9 mouse cellular contexts compared by ENCODE assay signal in genomic region chr2:173023371-173023851, GRCm38 (mm10). TPM values are rescaled to one million over a fixed set of nuclear protein-coding genes. Genes with fewer than 3 reads are reported as not detected.
DNase-seq lines count a peak whose midpoint lies in the region; ATAC-seq and TF ChIP-seq lines count a peak whose summit lies in the region.
"Had no signal": no experiment of that assay in that cellular context is flagged by ENCODE, and none has a peak within 500 bp of the region (broad histone marks: within the 10 kb centered on the region; RNA-seq: fewer than 3 reads in every experiment).

No protein-coding gene starts in this region.

- TF ChIP-seq RAD21 in MEL (IDR thresholded peaks at IDR 0.05; ENCODE audit: low read depth, low read length), result no peak

- 85% methylated on average over 7 of the region's 7 CpGs for WGBS in hindbrain, embryonic 12.5 days
- 90% methylated on average over 7 of the region's 7 CpGs for WGBS in midbrain, embryonic 11.5 days

- H3K9ac ChIP-seq in MEL (ENCODE audit: control insufficient read depth, low read depth, low read length, poor library complexity, severe bottlenecking), result peak overlapping the region; percentile 80
- H3K9ac ChIP-seq in hindbrain, embryonic 12.5 days, result peak overlapping the region; percentile 87; the same call in 1 of the 2 replicates
- H3K9ac ChIP-seq in midbrain, embryonic 11.5 days (ENCODE audit: low read length), result peak overlapping the region; percentile 88

- peak overlapping the region; percentile 95 for H3K27ac ChIP-seq in gastrocnemius, adult 2 months
- no peak overlapping the region for H3K27ac ChIP-seq in MEL (ENCODE audit: control insufficient read depth, low read depth, low read length)
- no peak overlapping the region for H3K27ac ChIP-seq in hindbrain, embryonic 12.5 days
- no peak overlapping the region for H3K27ac ChIP-seq in midbrain, embryonic 11.5 days (ENCODE audit: low read depth, low read length)

- H3K4me2 ChIP-seq in hindbrain, embryonic 12.5 days (replicated peaks), result peak overlapping the region; percentile 90
- peak overlapping the region; percentile 79 for H3K4me2 ChIP-seq in midbrain, embryonic 11.5 days

- H3K4me3 ChIP-seq in gastrocnemius, adult 2 months, result peak overlapping the region; percentile 85
- H3K4me3 ChIP-seq in MEL (ENCODE audit: control insufficient read depth in 1 of 2, insufficient read depth in 1 of 2, low read depth in 2 of 2, low read length in 2 of 2), result peak overlapping the region; percentile 82 to 99
- peak overlapping the region; percentile 82 for H3K4me3 ChIP-seq in hindbrain, embryonic 12.5 days
- H3K4me3 ChIP-seq in midbrain, embryonic 11.5 days (ENCODE audit: low read depth, low read length), result peak overlapping the region; percentile 76

- ATAC-seq in hindbrain, embryonic 12.5 days (ENCODE audit: low FRiP score), result no peak
- ATAC-seq in midbrain, embryonic 11.5 days (ENCODE audit: low FRiP score), result no peak

- intact Hi-C loops in gastrocnemius, adult 2 months (cut with DNase I), result loop anchor here (2.0 kb wide), 1 partner anchor 57 kb away; no protein-coding TSS in a partner anchor

- TF ChIP-seq CTCF in gastrocnemius, adult 2 months (IDR thresholded peaks at IDR 0.05), result no peak
- TF ChIP-seq CTCF in MEL (IDR thresholded peaks at IDR 0.05 in 2 of 3, conservative IDR thresholded peaks at IDR 0.05 in 1 of 3; ENCODE audit: control insufficient read depth in 1 of 3, insufficient read depth in 1 of 3, low read depth in 2 of 3, low read length in 3 of 3, poor library complexity in 1 of 3, severe bottlenecking in 1 of 3), result no peak

- peaks cover 55% of the 10 kb centered on the region for H3K79me2 ChIP-seq in MEL (ENCODE audit: control insufficient read depth, insufficient read depth, low read length, poor library complexity)

- peaks cover 7 to 39% of the 10 kb centered on the region in 2 experiments; a peak in 3 of 4 replicates for H3K36me3 ChIP-seq in MEL (ENCODE audit: control insufficient read depth in 1 of 2, insufficient read depth in 2 of 2, low read length in 2 of 2)
- H3K36me3 ChIP-seq in hindbrain, embryonic 12.5 days, result peaks cover 7% of the 10 kb centered on the region; the same call in 1 of the 2 replicates
- H3K36me3 ChIP-seq in midbrain, embryonic 11.5 days (ENCODE audit: control insufficient read depth, insufficient read depth, low read length), result peaks cover 8% of the 10 kb centered on the region

- no peak for TF ChIP-seq POLR2A in MEL (IDR thresholded peaks at IDR 0.05; ENCODE audit: control insufficient read depth in 1 of 2, insufficient read depth in 1 of 2, low read depth in 1 of 2, low read length in 2 of 2, poor library complexity in 1 of 2)

- no peak for DNase-seq in gastrocnemius, adult 2 months
- DNase-seq in gastrocnemius, adult 8-10 months (ENCODE audit: low spot score in 2 of 2), result no peak
- DNase-seq in MEL (ENCODE audit: low read depth, low spot score), result peak; percentile 34
- no peak for DNase-seq in midbrain, embryonic 11.5 days (ENCODE audit: low spot score, missing footprints)
- no peak for DNase-seq in adrenal gland, adult 18-20 months (ENCODE audit: low spot score in 2 of 2)
- no peak for DNase-seq in adrenal gland, postnatal 36 days
- DNase-seq in urinary bladder, postnatal 4 days (ENCODE audit: low spot score in 2 of 2), result no peak

- no peaks in the 10 kb centered on the region for H3K9me3 ChIP-seq in MEL (replicated peaks; ENCODE audit: insufficient read depth, low read length)
- no peaks in the 10 kb centered on the region for H3K9me3 ChIP-seq in hindbrain, embryonic 12.5 days (replicated peaks)
- no peaks in the 10 kb centered on the region for H3K9me3 ChIP-seq in midbrain, embryonic 11.5 days (ENCODE audit: control insufficient read depth, low read length)

- no peaks in the 10 kb centered on the region for H3K27me3 ChIP-seq in MEL (ENCODE audit: control insufficient read depth in 1 of 2, insufficient read depth in 2 of 2, low read length in 2 of 2)
- peaks cover 24% of the 10 kb centered on the region for H3K27me3 ChIP-seq in hindbrain, embryonic 12.5 days
- H3K27me3 ChIP-seq in midbrain, embryonic 11.5 days (ENCODE audit: control insufficient read depth, insufficient read depth, low read length), result peaks cover 19% of the 10 kb centered on the region

- H3K4me1 ChIP-seq in MEL (ENCODE audit: control insufficient read depth in 1 of 2, insufficient read depth in 2 of 2, low read length in 2 of 2), result peaks cover 10 to 53% of the 10 kb centered on the region in 2 experiments
- peaks cover 66% of the 10 kb centered on the region for H3K4me1 ChIP-seq in hindbrain, embryonic 12.5 days
- H3K4me1 ChIP-seq in midbrain, embryonic 11.5 days (ENCODE audit: control insufficient read depth, insufficient read depth, low read length), result peaks cover 37% of the 10 kb centered on the region

- TF ChIP-seq EP300 in MEL (IDR thresholded peaks at IDR 0.05; ENCODE audit: low read depth in 1 of 2, low read length in 2 of 2), result no peak

TF ChIP-seq in MEL, 35 proteins besides CTCF, POLR2A, EP300 and RAD21:
- TF ChIP-seq POLR2AphosphoS5 (IDR thresholded peaks at IDR 0.05; ENCODE audit: borderline replicate concordance, low read depth, low read length), result 0 out of 2 replicates have a peak, but pooled peaks have one; percentile 5
- no peak for TF ChIP-seq BHLHE40 (IDR thresholded peaks at IDR 0.05; ENCODE audit: borderline replicate concordance, low read depth, low read length)
- no peak for TF ChIP-seq USF1 (IDR thresholded peaks at IDR 0.05; ENCODE audit: low read depth, low read length)
- no peak for TF ChIP-seq MAFK (IDR thresholded peaks at IDR 0.05; ENCODE audit: borderline replicate concordance, low read depth, low read length)
- TF ChIP-seq TCF12 (IDR thresholded peaks at IDR 0.05; ENCODE audit: low read depth, low read length), result no peak
- no peak for TF ChIP-seq MEF2A (IDR thresholded peaks at IDR 0.05; ENCODE audit: extremely low read depth, insufficient replicate concordance, low read depth, low read length, poor library complexity, severe bottlenecking)
- peak; percentile 35; the same call in 1 of the 2 replicates for TF ChIP-seq GATA1 (IDR thresholded peaks at IDR 0.05; ENCODE audit: low read depth, low read length)
- no peak for TF ChIP-seq MAZ (IDR thresholded peaks at IDR 0.05; ENCODE audit: low read depth, low read length)
- no peak for TF ChIP-seq UBTF (IDR thresholded peaks at IDR 0.05; ENCODE audit: borderline replicate concordance, insufficient read depth, low read depth, low read length)
- TF ChIP-seq MYB (IDR thresholded peaks at IDR 0.05; ENCODE audit: low read depth, low read length), result no peak
- TF ChIP-seq TAL1 (IDR thresholded peaks at IDR 0.05; ENCODE audit: low read length), result peak; percentile 50
- TF ChIP-seq MAX (IDR thresholded peaks at IDR 0.05; ENCODE audit: low read length), result peak; percentile 41; the same call in 1 of the 2 replicates
- peak; percentile 43; the same call in 1 of the 2 replicates for TF ChIP-seq MYC (IDR thresholded peaks at IDR 0.05; ENCODE audit: low read depth, low read length)
- TF ChIP-seq SIN3A (IDR thresholded peaks at IDR 0.05; ENCODE audit: low read length), result 0 out of 2 replicates have a peak, but pooled peaks have one; percentile 19

RNA-seq across cellular contexts. Expression of gene Rbm38, which starts 3.1 kb away (rescaled TPM):
- total RNA-seq in gastrocnemius, adult 2 months (2021), result 100 to 1,000 TPM; 181 to 246 TPM
- 100 to 1,000 TPM; 180 to 208 (median 192) TPM for total RNA-seq in gastrocnemius, adult 8-10 months (2022)
- total RNA-seq in MEL (2012; rRNA removed), result 37.0 and 39.0 TPM in 2 replicates
- 100 to 1,000 TPM in 1 of 2 experiments, not detected in 1; 207 TPM for polyA plus RNA-seq in MEL (2012; ENCODE audit: insufficient read depth in 1 of 2, insufficient read length in 2 of 2, low read depth in 1 of 2, low replicate concordance in 2 of 2, missing spikeins in 1 of 2)
- 38.9 and 44.8 TPM in 2 replicates for polyA plus RNA-seq in hindbrain, embryonic 12.5 days (2016; fragmentation: Nextera tagmentation; extraction: Ambion mirVana)
- 70.4 and 77.3 TPM in 2 replicates for polyA plus RNA-seq in midbrain, embryonic 11.5 days (2014; fragmentation: Nextera tagmentation; extraction: Ambion mirVana)
- 10 to 100 TPM; 14.8 to 21.2 TPM for total RNA-seq in adrenal gland, adult 18-20 months (2021)
- 10 to 100 TPM; 20.8 to 30.0 TPM for total RNA-seq in adrenal gland, postnatal 36 days (2021)

RNA-seq across cellular contexts. Expression of gene Rae1, which starts 23.5 kb away (rescaled TPM):
- total RNA-seq in gastrocnemius, adult 2 months (2021), result 10 to 100 TPM; 12.4 to 14.4 TPM
- 10 to 100 TPM in 3 of 4 experiments, 1 to 10 TPM in 1; 8.5 to 11.1 (median 11.0) TPM for total RNA-seq in gastrocnemius, adult 8-10 months (2022)
- total RNA-seq in MEL (2012; rRNA removed), result 139 and 156 TPM in 2 replicates
- 100 to 1,000 TPM in 1 of 2 experiments, not detected in 1; 172 TPM for polyA plus RNA-seq in MEL (2012; ENCODE audit: insufficient read depth in 1 of 2, insufficient read length in 2 of 2, low read depth in 1 of 2, low replicate concordance in 2 of 2, missing spikeins in 1 of 2)
- polyA plus RNA-seq in hindbrain, embryonic 12.5 days (2016; fragmentation: Nextera tagmentation; extraction: Ambion mirVana), result 111 and 126 TPM in 2 replicates
- 137 and 140 TPM in 2 replicates for polyA plus RNA-seq in midbrain, embryonic 11.5 days (2014; fragmentation: Nextera tagmentation; extraction: Ambion mirVana)
- total RNA-seq in adrenal gland, adult 18-20 months (2021), result 10 to 100 TPM; 54.5 to 67.4 TPM
- 10 to 100 TPM; 64.8 to 66.1 TPM for total RNA-seq in adrenal gland, postnatal 36 days (2021)

RNA-seq across cellular contexts. Expression of gene Spo11, which starts 45.9 kb away (rescaled TPM):
- total RNA-seq in gastrocnemius, adult 2 months (2021), result not detected
- total RNA-seq in gastrocnemius, adult 8-10 months (2022), result not detected
- total RNA-seq in MEL (2012; rRNA removed), result not detected in 2 replicates
- polyA plus RNA-seq in MEL (2012; ENCODE audit: insufficient read depth in 1 of 2, insufficient read length in 2 of 2, low read depth in 1 of 2, low replicate concordance in 2 of 2, missing spikeins in 1 of 2), result not detected
- 0.50 and 0.93 TPM in 2 replicates for polyA plus RNA-seq in hindbrain, embryonic 12.5 days (2016; fragmentation: Nextera tagmentation; extraction: Ambion mirVana)
- 0.25 and 0.26 TPM in 2 replicates for polyA plus RNA-seq in midbrain, embryonic 11.5 days (2014; fragmentation: Nextera tagmentation; extraction: Ambion mirVana)
- not detected for total RNA-seq in adrenal gland, adult 18-20 months (2021)
- not detected for total RNA-seq in adrenal gland, postnatal 36 days (2021)
- total RNA-seq: heart, postnatal 10 days had no signal
